Mouse (Mus musculus) megakaryocyte, embryonic 14.5 days (primary cell): Measurements from ENCODE around the gene Gm10234. TPM values are rescaled to one million over a fixed set of nuclear protein-coding genes. Genes with fewer than 3 reads are reported as not detected.

Experiments
- H3K27me3 ChIP-seq: replicated peaks from 2 replicates; pipeline ENCODE3; 2012; ENCODE audit warnings: inconsistent platforms
- H3K36me3 ChIP-seq: replicated peaks from 2 replicates; pipeline ENCODE3; 2012; ENCODE audit warnings: low read length, inconsistent platforms, mixed read lengths
- H3K4me1 ChIP-seq: 2 replicates; pipeline ENCODE4 v1.6.1; 2012; ENCODE audit warnings: inconsistent platforms
- H3K4me3 ChIP-seq: replicated peaks from 2 replicates; pipeline ENCODE3; 2012; ENCODE audit warnings: moderate library complexity, mild to moderate bottlenecking, inconsistent platforms
- H3K9me3 ChIP-seq: 2 replicates; pipeline ENCODE4 v1.6.1; 2012; ENCODE audit warnings: inconsistent platforms
- FLI1 ChIP-seq: IDR thresholded peaks from 2 replicates; pipeline ENCODE4 v1.6.1; 2012; ENCODE audit warnings: low read length, inconsistent platforms, mixed read lengths
- GATA1 ChIP-seq: IDR thresholded peaks from 3 replicates; pipeline ENCODE4 v1.6.1; 2012; ENCODE audit warnings: mixed read lengths, low read length, inconsistent platforms, borderline replicate concordance
- polyA plus RNA-seq: library from polyadenylated mRNA; stranded (reverse); fragments of >175 nt; gene quantifications from 2 replicates; pipeline ENCODE4 v1.2.3, GENCODE M21; 2012; ENCODE audit warnings: low replicate concordance; ENCODE audit not compliant: insufficient read depth

Gene Gm10234
- polyA plus RNA-seq, 1 experiment = not detected

- Histone ChIP-seq H3K4me1 (no peaks in the 10 kb centered on the region), H3K4me3 (no peak overlapping the region), H3K27me3 (no peaks in the 10 kb centered on the region), H3K9me3 (peaks cover 9% of the 10 kb centered on the region; the same call in 1 of the 2 replicates), H3K36me3 (no peaks in the 10 kb centered on the region)
- no peak for TF ChIP-seq GATA1
- no peak for TF ChIP-seq FLI1
Observed at GRCm38 (mm10) chr6:95362707-95363106, 40.8 kb downstream of the Gm10234 start.

- no peak for TF ChIP-seq GATA1
- TF ChIP-seq FLI1 = no peak
- Histone ChIP-seq H3K9me3 (peaks cover 9% of the 10 kb centered on the region), H3K27me3 (no peaks in the 10 kb centered on the region), H3K4me3 (no peak overlapping the region), H3K36me3 (no peaks in the 10 kb centered on the region), H3K4me1 (no peaks in the 10 kb centered on the region)
Observed at GRCm38 (mm10) chr6:95371811-95372210, 49.9 kb downstream of the Gm10234 start.

Other genes with a start within 250 kb of the Gm10234 start
- not detected in 2 replicates for gene Kbtbd8, start 204.9 kb upstream of the Gm10234 start, polyA plus RNA-seq